8 mouse cellular contexts compared by ENCODE assay signal in genomic region chr17:46711612-46712271, GRCm38 (mm10). TPM values are rescaled to one million over a fixed set of nuclear protein-coding genes. Genes with fewer than 3 reads are reported as not detected.
DNase-seq lines count a peak whose midpoint lies in the region; ATAC-seq and TF ChIP-seq lines count a peak whose summit lies in the region.

No protein-coding gene starts in this region.

- peak overlapping the region; percentile 90 for H3K9ac ChIP-seq in neural tube, embryonic 11.5 days (ENCODE audit: low read length)
- peak overlapping the region; percentile 94 for H3K9ac ChIP-seq in intestine, postnatal 0 days (ENCODE audit: low read depth, low read length)
- peak overlapping the region; percentile 96 for H3K9ac ChIP-seq in liver, embryonic 15.5 days

- peak; percentile 59 for ATAC-seq in neural tube, embryonic 11.5 days (ENCODE audit: insufficient read depth, low FRiP score, low TSS enrichment)
- peak; percentile 58 for ATAC-seq in intestine, postnatal 0 days
- peak; percentile 62 for ATAC-seq in liver, embryonic 15.5 days (ENCODE audit: insufficient read depth)

- WGBS in neural tube, embryonic 11.5 days: under 1% methylated on average over 68 of the region's 76 CpGs
- under 1% methylated on average over 64 of the region's 76 CpGs for WGBS in intestine, postnatal 0 days
- under 1% methylated on average over 75 of the region's 76 CpGs for WGBS in liver, embryonic 15.5 days (ENCODE audit: insufficient replicate concordance)
- WGBS in olfactory bulb, adult 2 months: under 1% methylated on average over 75 of the region's 76 CpGs

- no peaks in the 10 kb centered on the region for H3K27me3 ChIP-seq in neural tube, embryonic 11.5 days (ENCODE audit: control insufficient read depth, insufficient read depth, low read length)
- no peaks in the 10 kb centered on the region for H3K27me3 ChIP-seq in intestine, postnatal 0 days (replicated peaks; ENCODE audit: control insufficient read depth, insufficient read depth, low read length)
- H3K27me3 ChIP-seq in liver, embryonic 15.5 days: 0 out of 2 replicates have a peak, but pooled peaks cover 6% of the 10 kb centered on the region

- DNase-seq in neural tube, embryonic 11.5 days (ENCODE audit: low spot score): no peak
- DNase-seq in neural tube, embryonic 10.5 days (ENCODE audit: extremely low spot score, low spot score): no peak
- peak; percentile 27 for DNase-seq in brain, adult 2 months (ENCODE audit: low read depth, low spot score)
- peak; percentile 73 for DNase-seq in gastrocnemius, postnatal 10 days
- DNase-seq in yolk sac, embryonic 10.5 days (ENCODE audit: low spot score): no peak

- H3K4me1 ChIP-seq in neural tube, embryonic 11.5 days (ENCODE audit: control insufficient read depth, insufficient read depth, low read length): peaks cover 9% of the 10 kb centered on the region
- peaks cover 5% of the 10 kb centered on the region; the same call in 1 of the 2 replicates for H3K4me1 ChIP-seq in intestine, postnatal 0 days (replicated peaks; ENCODE audit: control insufficient read depth, insufficient read depth, low read length)
- H3K4me1 ChIP-seq in liver, embryonic 15.5 days (replicated peaks): peaks cover 34% of the 10 kb centered on the region
- H3K4me1 ChIP-seq in olfactory bulb, adult 2 months (ENCODE audit: control insufficient read depth, insufficient read depth, low read length): 0 out of 2 replicates have a peak, but pooled peaks cover 3% of the 10 kb centered on the region

- H3K4me2 ChIP-seq in neural tube, embryonic 11.5 days (ENCODE audit: low read depth): peak overlapping the region; percentile 99
- H3K4me2 ChIP-seq in intestine, postnatal 0 days (replicated peaks; ENCODE audit: low read depth): peak overlapping the region; percentile 95
- peak overlapping the region; percentile 89 for H3K4me2 ChIP-seq in liver, embryonic 15.5 days

- no peak for TF ChIP-seq POLR2A in olfactory bulb, adult 2 months (IDR thresholded peaks at IDR 0.05; ENCODE audit: insufficient read depth, low read depth, low read length)

- peak overlapping the region; percentile 98 for H3K4me3 ChIP-seq in neural tube, embryonic 11.5 days (ENCODE audit: low read depth, low read length)
- H3K4me3 ChIP-seq in intestine, postnatal 0 days (ENCODE audit: low read depth, low read length): peak overlapping the region; percentile 79
- H3K4me3 ChIP-seq in liver, embryonic 15.5 days (replicated peaks): peak overlapping the region; percentile 99
- peak overlapping the region; percentile 61 for H3K4me3 ChIP-seq in olfactory bulb, adult 2 months (ENCODE audit: insufficient read depth, low read depth, low read length)

- no peaks in the 10 kb centered on the region for H3K9me3 ChIP-seq in neural tube, embryonic 11.5 days (ENCODE audit: control insufficient read depth, low read length)
- no peaks in the 10 kb centered on the region for H3K9me3 ChIP-seq in intestine, postnatal 0 days (ENCODE audit: control insufficient read depth)
- no peaks in the 10 kb centered on the region for H3K9me3 ChIP-seq in liver, embryonic 15.5 days (replicated peaks)

- H3K36me3 ChIP-seq in neural tube, embryonic 11.5 days (ENCODE audit: control insufficient read depth, insufficient read depth, low read length): peaks cover 4% of the 10 kb centered on the region; the same call in 1 of the 2 replicates
- 0 out of 2 replicates have a peak, but pooled peaks cover 16% of the 10 kb centered on the region for H3K36me3 ChIP-seq in intestine, postnatal 0 days (ENCODE audit: control insufficient read depth, insufficient read depth)
- peaks cover 30% of the 10 kb centered on the region for H3K36me3 ChIP-seq in liver, embryonic 15.5 days (replicated peaks)

- no peak for TF ChIP-seq CTCF in intestine, postnatal 0 days (IDR thresholded peaks at IDR 0.05; ENCODE audit: low read depth)
- no peak for TF ChIP-seq CTCF in olfactory bulb, adult 2 months (IDR thresholded peaks at IDR 0.05; ENCODE audit: insufficient read depth, low read depth, low read length)

- 0 out of 2 replicates have a peak overlapping the region, but pooled peaks have one; percentile 62 for H3K27ac ChIP-seq in neural tube, embryonic 11.5 days (ENCODE audit: low read depth, low read length)
- H3K27ac ChIP-seq in intestine, postnatal 0 days (ENCODE audit: low read depth, low read length): peak overlapping the region; percentile 65
- H3K27ac ChIP-seq in liver, embryonic 15.5 days (replicated peaks): peak overlapping the region; percentile 80
- H3K27ac ChIP-seq in olfactory bulb, adult 2 months (ENCODE audit: insufficient read depth, low read depth, low read length): no peak overlapping the region

RNA-seq across cellular contexts. Expression of gene Pex6, which starts 0.5 kb away (rescaled TPM):
- polyA plus RNA-seq in neural tube, embryonic 11.5 days (2014; fragmentation: Nextera tagmentation; extraction: Ambion mirVana): 18.5 and 21.5 TPM in 2 replicates
- 10 to 100 TPM; 10.7 to 13.3 TPM for total RNA-seq in gastrocnemius, postnatal 10 days (2021)
- 10.4 and 11.5 TPM in 2 replicates for polyA plus RNA-seq in intestine, postnatal 0 days (2015; fragmentation: Nextera tagmentation; extraction: Ambion mirVana)
- polyA plus RNA-seq in liver, embryonic 15.5 days (2015; fragmentation: Nextera tagmentation; extraction: Ambion mirVana): 9.7 and 11.9 TPM in 2 replicates
- polyA plus RNA-seq in olfactory bulb, adult 2 months (2012; ENCODE audit: insufficient read depth, insufficient read length, low replicate concordance, missing spikeins): not detected in 2 replicates

RNA-seq across cellular contexts. Expression of gene Ppp2r5d, which starts 6.8 kb away (rescaled TPM):
- 119 and 124 TPM in 2 replicates for polyA plus RNA-seq in neural tube, embryonic 11.5 days (2014; fragmentation: Nextera tagmentation; extraction: Ambion mirVana)
- total RNA-seq in gastrocnemius, postnatal 10 days (2021): 10 to 100 TPM; 37.0 to 40.6 TPM
- 25.9 and 26.5 TPM in 2 replicates for polyA plus RNA-seq in intestine, postnatal 0 days (2015; fragmentation: Nextera tagmentation; extraction: Ambion mirVana)
- 28.4 and 33.2 TPM in 2 replicates for polyA plus RNA-seq in liver, embryonic 15.5 days (2015; fragmentation: Nextera tagmentation; extraction: Ambion mirVana)
- 293 TPM in 1 of 2 replicates, not detected in the other for polyA plus RNA-seq in olfactory bulb, adult 2 months (2012; ENCODE audit: insufficient read depth, insufficient read length, low replicate concordance, missing spikeins)

RNA-seq across cellular contexts. Expression of gene Gnmt, which starts 17.2 kb away (rescaled TPM):
- polyA plus RNA-seq in neural tube, embryonic 11.5 days (2014; fragmentation: Nextera tagmentation; extraction: Ambion mirVana): 0.37 TPM in 1 of 2 replicates, not detected in the other
- under 1 TPM; 0.38 to 0.68 TPM for total RNA-seq in gastrocnemius, postnatal 10 days (2021)
- 0.39 and 0.48 TPM in 2 replicates for polyA plus RNA-seq in intestine, postnatal 0 days (2015; fragmentation: Nextera tagmentation; extraction: Ambion mirVana)
- polyA plus RNA-seq in liver, embryonic 15.5 days (2015; fragmentation: Nextera tagmentation; extraction: Ambion mirVana): 59.8 and 101 TPM in 2 replicates
- polyA plus RNA-seq in olfactory bulb, adult 2 months (2012; ENCODE audit: insufficient read depth, insufficient read length, low replicate concordance, missing spikeins): not detected in 2 replicates

RNA-seq across cellular contexts. Expression of gene Klhdc3, which starts 31.0 kb away (rescaled TPM):
- polyA plus RNA-seq in neural tube, embryonic 11.5 days (2014; fragmentation: Nextera tagmentation; extraction: Ambion mirVana): 130 TPM in 2 replicates
- 100 to 1,000 TPM; 183 to 187 TPM for total RNA-seq in gastrocnemius, postnatal 10 days (2021)
- 94.2 and 99.3 TPM in 2 replicates for polyA plus RNA-seq in intestine, postnatal 0 days (2015; fragmentation: Nextera tagmentation; extraction: Ambion mirVana)
- polyA plus RNA-seq in liver, embryonic 15.5 days (2015; fragmentation: Nextera tagmentation; extraction: Ambion mirVana): 53.4 and 57.4 TPM in 2 replicates
- not detected in 2 replicates for polyA plus RNA-seq in olfactory bulb, adult 2 months (2012; ENCODE audit: insufficient read depth, insufficient read length, low replicate concordance, missing spikeins)

RNA-seq across cellular contexts. Expression of gene Mea1, which starts 33.1 kb away (rescaled TPM):
- polyA plus RNA-seq in neural tube, embryonic 11.5 days (2014; fragmentation: Nextera tagmentation; extraction: Ambion mirVana): 179 and 180 TPM in 2 replicates
- 10 to 100 TPM; 70.0 to 81.0 TPM for total RNA-seq in gastrocnemius, postnatal 10 days (2021)
- 132 and 133 TPM in 2 replicates for polyA plus RNA-seq in intestine, postnatal 0 days (2015; fragmentation: Nextera tagmentation; extraction: Ambion mirVana)
- polyA plus RNA-seq in liver, embryonic 15.5 days (2015; fragmentation: Nextera tagmentation; extraction: Ambion mirVana): 55.1 and 56.7 TPM in 2 replicates
- polyA plus RNA-seq in olfactory bulb, adult 2 months (2012; ENCODE audit: insufficient read depth, insufficient read length, low replicate concordance, missing spikeins): not detected in 2 replicates

Comparison
In these comparisons a context has a peak if more than half of its experiments do, and no peak if none do; other contexts are left out.
1. DNase-seq: peak in brain, adult 2 months (single experiment) and gastrocnemius, postnatal 10 days (single experiment); none in neural tube, embryonic 11.5 days (single experiment), neural tube, embryonic 10.5 days (single experiment) and yolk sac, embryonic 10.5 days (single experiment).
2. RNA of gene Pex6, which starts 0.5 kb away (polyA plus RNA-seq): 18.5 to 21.5 TPM in neural tube, embryonic 11.5 days, 10.4 to 11.5 TPM in intestine, postnatal 0 days and 9.7 to 11.9 TPM in liver, embryonic 15.5 days; not detected in olfactory bulb, adult 2 months; every median in the first group is over 10 times any median in the second.
3. RNA of gene Gnmt, which starts 17.2 kb away (polyA plus RNA-seq): 59.8 to 101 TPM in liver, embryonic 15.5 days; 0.39 to 0.48 TPM in intestine, postnatal 0 days, 0.37 TPM in neural tube, embryonic 11.5 days and not detected in olfactory bulb, adult 2 months; every median in the first group is over 10 times any median in the second.
4. Peak in every context shown above with its lines, with median percentiles within 50 percentile points of each other: ATAC-seq, H3K4me2 ChIP-seq, H3K4me3 ChIP-seq and H3K9ac ChIP-seq.